Mouse (Mus musculus) liver, adult 2 months (tissue): ENCODE measurements around the gene Tubd1. TPM values are rescaled to one million over a fixed set of nuclear protein-coding genes. Genes with fewer than 3 reads are reported as not detected.

Experiments
- DNase-seq: peaks from one replicate; pipeline ENCODE4 v3.0.0-alpha.2; 2011; ENCODE audit warnings: low read depth, low spot score; ENCODE audit errors: extremely low read depth
- H3K27ac ChIP-seq: fragments of 200-500 bp; replicated peaks from 2 replicates; pipeline ENCODE4 v1.5.1; 2012; ENCODE audit warnings: low read depth, mild to moderate bottlenecking, control low read depth, inconsistent platforms, low read length; ENCODE audit not compliant: insufficient read depth
- H3K27me3 ChIP-seq: fragments of 200-500 bp; 2 replicates; pipeline ENCODE4 v1.6.1; 2012; ENCODE audit warnings: mild to moderate bottlenecking, moderate library complexity, low read length, inconsistent platforms; ENCODE audit not compliant: control insufficient read depth, insufficient read depth
- H3K36me3 ChIP-seq: fragments of 200-500 bp; 2 replicates; pipeline ENCODE4 v1.6.1; 2012; ENCODE audit warnings: low read length, inconsistent platforms; ENCODE audit not compliant: control insufficient read depth, insufficient read depth
- H3K4me1 ChIP-seq: fragments of 200-500 bp; 2 replicates; pipeline ENCODE4 v1.6.1; 2011; ENCODE audit warnings: low read length; ENCODE audit not compliant: control insufficient read depth, insufficient read depth
- H3K4me3 ChIP-seq: fragments of 200-500 bp; 2 replicates; pipeline ENCODE4 v1.5.1; 2011; ENCODE audit warnings: low read depth, mild to moderate bottlenecking, control low read depth, low read length, moderate library complexity; ENCODE audit not compliant: insufficient read depth
- H3K79me2 ChIP-seq: fragments of 200-500 bp; 2 replicates; pipeline ENCODE4 v1.6.1; 2012; ENCODE audit warnings: inconsistent platforms, mild to moderate bottlenecking, low read length, moderate library complexity; ENCODE audit not compliant: control insufficient read depth, insufficient read depth
- H3K9ac ChIP-seq: fragments of 200-500 bp; 2 replicates; pipeline ENCODE4 v1.6.1; 2012; ENCODE audit warnings: low read depth, mild to moderate bottlenecking, control low read depth, inconsistent platforms, low read length
- CTCF ChIP-seq: fragments of 200-500 bp; IDR thresholded peaks from 2 replicates; pipeline ENCODE4 v1.5.1; 2011; ENCODE audit warnings: low read depth, low read length, control low read depth
- POLR2A ChIP-seq: fragments of 200-500 bp; IDR thresholded peaks from 2 replicates; pipeline ENCODE4 v1.6.1; 2011; ENCODE audit warnings: low read length, control low read depth; ENCODE audit not compliant: insufficient read depth; ENCODE audit errors: extremely low read depth
- WGBS: fragments of 180-500 bp; shearing (Covaris S2); methylation state at CpG from one replicate; pipeline ENCODE4 v1.1.7; 2018; 5-methylcytosine and 5-hydroxymethylcytosine counted together
- polyA plus RNA-seq: library from polyadenylated mRNA; depleted of rRNA; stranded (reverse); fragments of >200 nt; gene quantifications from 2 replicates; pipeline ENCODE4 v1.2.3, GENCODE M21; 2012
- total RNA-seq: library from RNA; depleted of rRNA; stranded (reverse); fragments of >200 nt; gene quantifications from 2 replicates; pipeline ENCODE4 v1.2.3, GENCODE M21; 2014

Gene Tubd1
- total and polyA plus RNA-seq, 2 experiments = 1.7 to 4.3 TPM

- Histone ChIP-seq H3K36me3 (peaks cover 12% of the 10 kb centered on the region), H3K27ac (peak overlapping the region; percentile 98), H3K27me3 (no peaks in the 10 kb centered on the region), H3K9ac (peak overlapping the region; percentile 75), H3K79me2 (no peaks in the 10 kb centered on the region; the same call in 1 of the 2 replicates), H3K4me1 (peaks cover 24% of the 10 kb centered on the region), H3K4me3 (peak overlapping the region; percentile 95)
- 21% methylated on average over 14 of the region's 14 CpGs for WGBS
- TF ChIP-seq CTCF (no peak), POLR2A (no peak)
- peak; percentile 82 for DNase-seq
Measured at GRCm38 (mm10) chr11:86583990-86584897, 39.5 kb downstream of the Tubd1 start.

- H3K36me3 ChIP-seq = peaks cover 12% of the 10 kb centered on the region
- DNase-seq = peak; percentile 83
- peak overlapping the region; percentile 87 for H3K9ac ChIP-seq
- H3K27me3 ChIP-seq = no peaks in the 10 kb centered on the region
- peak overlapping the region; percentile 98 for H3K27ac ChIP-seq
- TF ChIP-seq POLR2A (0 out of 2 replicates have a peak, but pooled peaks have one; percentile 22), CTCF (no peak)
- no peaks in the 10 kb centered on the region; the same call in 1 of the 2 replicates for H3K79me2 ChIP-seq
- WGBS = 8% methylated on average over 7 of the region's 7 CpGs
- peak overlapping the region; percentile 95 for H3K4me3 ChIP-seq
- peaks cover 17% of the 10 kb centered on the region for H3K4me1 ChIP-seq
Measured at GRCm38 (mm10) chr11:86584898-86585597, 40.3 kb downstream of the Tubd1 start.

GRCm38 (mm10) chr11:86585598-86585984 lies 40.8 kb downstream of the Tubd1 start:
- H3K9ac ChIP-seq = peak overlapping the region; percentile 87
- peaks cover 12% of the 10 kb centered on the region for H3K36me3 ChIP-seq
- H3K79me2 ChIP-seq = no peaks in the 10 kb centered on the region; the same call in 1 of the 2 replicates
- H3K4me1 ChIP-seq = peaks cover 15% of the 10 kb centered on the region
- WGBS = 2% methylated on average over 3 of the region's 3 CpGs
- no peaks in the 10 kb centered on the region for H3K27me3 ChIP-seq
- peak overlapping the region; percentile 98 for H3K27ac ChIP-seq
- TF ChIP-seq CTCF = no peak
- 0 out of 2 replicates have a peak, but pooled peaks have one; percentile 19 for TF ChIP-seq POLR2A
- peak overlapping the region; percentile 95 for H3K4me3 ChIP-seq
- DNase-seq = no peak

GRCm38 (mm10) chr11:86586177-86586867 lies 41.5 kb downstream of the Tubd1 start:
- Histone ChIP-seq H3K4me1 (peaks cover 15% of the 10 kb centered on the region), H3K79me2 (no peaks in the 10 kb centered on the region; the same call in 1 of the 2 replicates), H3K36me3 (peaks cover 12% of the 10 kb centered on the region), H3K9ac (peak overlapping the region; percentile 98), H3K27me3 (no peaks in the 10 kb centered on the region), H3K27ac (peak overlapping the region; percentile 100), H3K4me3 (peak overlapping the region; percentile 98)
- no peak for TF ChIP-seq CTCF
- peak; percentile 58; the same call in 1 of the 2 replicates for TF ChIP-seq POLR2A
- under 1% methylated on average over 12 of the region's 12 CpGs for WGBS
- DNase-seq = peak; percentile 52
